Mouse (Mus musculus) lung, postnatal 0 days (tissue): ENCODE data around the gene Gm43191. TPM values are rescaled to one million over a fixed set of nuclear protein-coding genes. Genes with fewer than 3 reads are reported as not detected.

Experiments
- ATAC-seq: fragments of 200-750 bp; cut with Nextera tagmentation; 2 replicates; pipeline ENCODE4 v1.8.0; 2017; ENCODE audit warnings: moderate library complexity
- DNase-seq: peaks from one replicate; pipeline ENCODE4 v3.0.0-alpha.2; 2016; ENCODE audit warnings: low spot score
- H3K27ac ChIP-seq: fragments of 300-500 bp; sonication (generic); 2 replicates; pipeline ENCODE4 v1.5.1; 2014; ENCODE audit warnings: antibody characterized with exemption, mild to moderate bottlenecking, low read length, mixed read lengths
- H3K27me3 ChIP-seq: fragments of 300-500 bp; sonication (generic); replicated peaks from 2 replicates; pipeline ENCODE4 v1.6.1; 2014; ENCODE audit warnings: low read length, mixed read lengths; ENCODE audit not compliant: insufficient read depth
- H3K36me3 ChIP-seq: fragments of 300-500 bp; sonication (generic); 2 replicates; pipeline ENCODE4 v1.6.1; 2014; ENCODE audit warnings: low read length, mixed read lengths; ENCODE audit not compliant: insufficient read depth
- H3K4me1 ChIP-seq: fragments of 300-500 bp; sonication (generic); 2 replicates; pipeline ENCODE4 v1.6.1; 2014; ENCODE audit warnings: antibody characterized with exemption, low read depth, low read length, mixed read lengths; ENCODE audit not compliant: insufficient read depth
- H3K4me2 ChIP-seq: fragments of 300-500 bp; sonication (generic); replicated peaks from 2 replicates; pipeline ENCODE4 v1.6.1; 2014; ENCODE audit warnings: low read depth, mild to moderate bottlenecking, low read length, moderate library complexity, mixed read lengths
- H3K4me3 ChIP-seq: fragments of 300-500 bp; sonication (generic); 2 replicates; pipeline ENCODE4 v1.5.1; 2014; ENCODE audit warnings: low read depth, low read length
- H3K9ac ChIP-seq: fragments of 300-500 bp; sonication (generic); replicated peaks from 2 replicates; pipeline ENCODE4 v1.6.1; 2014; ENCODE audit warnings: low read depth, mild to moderate bottlenecking
- H3K9me3 ChIP-seq: fragments of 300-500 bp; sonication (generic); 2 replicates; pipeline ENCODE4 v1.6.1; 2016; ENCODE audit warnings: low read length, mixed read lengths
- CTCF ChIP-seq: IDR thresholded peaks from 2 replicates; pipeline ENCODE4 v1.5.1; 2016; ENCODE audit warnings: antibody characterized with exemption, mild to moderate bottlenecking
- EP300 ChIP-seq: IDR thresholded peaks from 2 replicates; pipeline ENCODE4 v1.6.1; 2016; ENCODE audit warnings: antibody characterized with exemption, mild to moderate bottlenecking, control low read depth
- WGBS: fragments of 180-500 bp; shearing (Covaris S2); extraction: QIAGEN DNeasy Blood & Tissue Kit; methylation state at CpG from one replicate; pipeline ENCODE4 v1.1.7; 2014; 5-methylcytosine and 5-hydroxymethylcytosine counted together
- polyA plus RNA-seq: library from polyadenylated mRNA; unstranded; fragments of >200 nt; fragmentation: Nextera tagmentation; extraction: Ambion mirVana; gene quantifications from 2 replicates; pipeline ENCODE4 v1.2.1, GENCODE M21; 2015

Gene Gm43191
- polyA plus RNA-seq, 1 experiment from 2014 or later = not detected

GRCm38 (mm10) chr3:116713031-116713430 lies 32.0 kb upstream of the Gm43191 start:
- 27% methylated on average over 5 of the region's 5 CpGs for WGBS
- H3K27me3 ChIP-seq = no peaks in the 10 kb centered on the region
- TF ChIP-seq EP300 = no peak
- TF ChIP-seq CTCF = no peak
- no peak overlapping the region for H3K27ac ChIP-seq
- H3K4me2 ChIP-seq = peak overlapping the region; percentile 87
- peaks cover 5% of the 10 kb centered on the region; the same call in 1 of the 2 replicates for H3K4me1 ChIP-seq
- H3K9me3 ChIP-seq = no peaks in the 10 kb centered on the region
- no peak for DNase-seq
- H3K36me3 ChIP-seq = no peaks in the 10 kb centered on the region
- no peak for ATAC-seq
- H3K4me3 ChIP-seq = peak overlapping the region; percentile 92
- H3K9ac ChIP-seq = peak overlapping the region; percentile 93

- TF ChIP-seq EP300 (no peak), CTCF (no peak)
- H3K9ac ChIP-seq = peak within 1 kb of the TSS; percentile 93
- H3K4me3 ChIP-seq = peak within 1 kb of the TSS; percentile 92
- no peak for DNase-seq
- no peaks in the 10 kb centered on the region for H3K36me3 ChIP-seq
- peak within 1 kb of the TSS; percentile 87 for H3K4me2 ChIP-seq
- ATAC-seq = peak; percentile 9
- no peaks in the 10 kb centered on the region for H3K9me3 ChIP-seq
- H3K27me3 ChIP-seq = no peaks in the 10 kb centered on the region
- H3K4me1 ChIP-seq = peaks cover 5% of the 10 kb centered on the region; the same call in 1 of the 2 replicates
- H3K27ac ChIP-seq = peak within 1 kb of the TSS; percentile 88
- WGBS = 3% methylated on average over 8 of the region's 8 CpGs
Measured at GRCm38 (mm10) chr3:116712436-116712881, 31.4 kb upstream of the Gm43191 start, which contains the start of gene Slc35a3. Gene Slc35a3 (minus strand): TSS chr3:116712831.

DNA sequence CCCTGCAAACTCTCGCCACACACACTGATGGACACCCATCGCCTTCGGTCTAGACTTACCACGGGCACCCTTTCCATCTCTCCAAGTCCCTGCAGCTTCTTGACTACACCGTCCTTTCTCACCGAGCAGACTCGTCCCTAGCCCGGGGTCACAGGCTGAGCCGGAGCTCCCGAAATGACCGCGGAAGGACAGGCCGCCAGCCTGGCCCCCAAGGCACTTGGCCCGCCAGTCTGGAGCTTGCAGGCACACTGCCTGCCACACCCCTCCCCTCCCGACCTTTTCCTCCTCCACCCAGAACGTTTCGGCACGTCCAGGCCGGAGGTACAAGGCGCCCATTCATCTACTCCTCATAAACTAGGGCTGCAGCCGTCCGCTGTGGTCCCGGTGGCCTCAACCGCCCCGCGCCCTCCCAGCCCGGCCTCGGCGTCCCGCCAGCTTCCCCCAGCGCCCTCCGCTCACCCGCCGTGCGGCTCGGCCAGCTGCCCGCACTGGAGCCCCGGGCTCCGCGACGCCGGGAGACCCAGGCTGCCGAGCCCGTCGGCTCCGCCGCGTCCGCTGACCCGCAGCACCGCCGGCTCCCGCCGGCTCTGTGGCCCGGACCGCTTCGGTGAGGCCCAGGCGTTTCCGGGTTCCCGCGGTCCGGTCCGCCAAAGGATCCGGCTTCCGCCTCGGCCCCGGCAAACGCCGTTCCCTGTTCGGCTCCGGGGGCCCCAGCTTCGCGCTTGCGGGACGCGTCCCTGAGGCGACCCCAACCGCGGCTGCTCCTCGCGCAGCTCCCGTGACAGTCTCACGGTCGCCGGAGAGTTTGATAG lies 30.8 kb upstream of the Gm43191 start:
- TF ChIP-seq EP300 = no peak
- no peak for TF ChIP-seq CTCF
- peak overlapping the region; percentile 87 for H3K4me2 ChIP-seq
- no peaks in the 10 kb centered on the region for H3K9me3 ChIP-seq
- peak overlapping the region; percentile 88 for H3K27ac ChIP-seq
- peak overlapping the region; percentile 93 for H3K9ac ChIP-seq
- no peaks in the 10 kb centered on the region for H3K27me3 ChIP-seq
- peaks cover 5% of the 10 kb centered on the region; the same call in 1 of the 2 replicates for H3K4me1 ChIP-seq
- ATAC-seq (peak; percentile 96), DNase-seq (peak; percentile 83)
- WGBS = under 1% methylated on average over 67 of the region's 85 CpGs
- H3K36me3 ChIP-seq = no peaks in the 10 kb centered on the region
- H3K4me3 ChIP-seq = peak overlapping the region; percentile 92

- H3K9ac ChIP-seq = peak overlapping the region; percentile 93; the same call in 1 of the 2 replicates
Measured at GRCm38 (mm10) chr3:116710941-116711340, 29.9 kb upstream of the Gm43191 start.

GRCm38 (mm10) chr3:116705637-116706204 lies 24.7 kb upstream of the Gm43191 start:
- Histone ChIP-seq H3K9me3 (no peaks in the 10 kb centered on the region), H3K27me3 (no peaks in the 10 kb centered on the region), H3K4me3 (no peak overlapping the region), H3K36me3 (no peaks in the 10 kb centered on the region; the same call in none of the 2 replicates), H3K27ac (no peak overlapping the region), H3K4me2 (no peak overlapping the region), H3K9ac (no peak overlapping the region), H3K4me1 (no peaks in the 10 kb centered on the region; the same call in 1 of the 2 replicates)
- TF ChIP-seq EP300 (no peak), CTCF (no peak)
- WGBS = 89% methylated on average over 1 of the region's 1 CpGs
- no peak for ATAC-seq
- DNase-seq = no peak

More at GRCm38 (mm10) chr3:116710941-116711340, 29.9 kb upstream of the Gm43191 start:
- no peaks in the 10 kb centered on the region for H3K9me3 ChIP-seq
- no peak overlapping the region for H3K27ac ChIP-seq
- no peaks in the 10 kb centered on the region for H3K27me3 ChIP-seq
- WGBS = 38% methylated on average over 9 of the region's 9 CpGs
- H3K4me2 ChIP-seq = peak overlapping the region; percentile 87
- DNase-seq (no peak), ATAC-seq (no peak)
- peak overlapping the region; percentile 92; the same call in 1 of the 2 replicates for H3K4me3 ChIP-seq
- H3K4me1 ChIP-seq = peaks cover 5% of the 10 kb centered on the region; the same call in 1 of the 2 replicates
- H3K36me3 ChIP-seq = no peaks in the 10 kb centered on the region; the same call in 1 of the 2 replicates
- TF ChIP-seq EP300 (no peak), CTCF (no peak)

GRCm38 (mm10) chr3:116703835-116704234 lies 22.8 kb upstream of the Gm43191 start:
- Histone ChIP-seq H3K9ac (no peak overlapping the region), H3K27me3 (no peaks in the 10 kb centered on the region), H3K4me2 (no peak overlapping the region), H3K27ac (no peak overlapping the region), H3K4me3 (no peak overlapping the region), H3K36me3 (no peaks in the 10 kb centered on the region; the same call in none of the 2 replicates), H3K9me3 (no peaks in the 10 kb centered on the region), H3K4me1 (no peaks in the 10 kb centered on the region)
- no peak for ATAC-seq
- TF ChIP-seq EP300 (no peak), CTCF (no peak)
- no peak for DNase-seq
- WGBS = 92% methylated on average over 5 of the region's 5 CpGs
